Mouse (Mus musculus): ENCODE data around the gene Nav2.

Nav2 gene

DNA sequence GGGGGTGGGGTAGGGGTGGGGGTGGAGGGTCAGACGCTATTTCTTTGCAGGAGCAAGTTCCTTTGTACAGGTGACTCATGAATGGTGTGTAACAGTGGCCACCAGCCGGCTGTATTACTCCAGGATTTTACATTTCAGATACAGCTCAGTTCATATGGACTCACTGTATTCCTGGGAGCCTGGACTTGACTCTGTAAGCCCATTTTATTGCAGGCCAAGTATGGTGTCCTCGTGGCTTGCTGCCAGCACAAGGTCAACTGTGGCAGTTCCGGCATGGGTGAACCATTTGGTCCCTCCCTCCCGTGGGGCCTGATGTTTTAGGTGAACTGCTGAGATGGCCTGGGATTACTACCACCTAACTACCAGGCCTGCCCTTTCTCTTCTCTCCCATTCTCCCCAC, 629.8 kb downstream of the Nav2 start:
- no peak for DNase-seq

DNA sequence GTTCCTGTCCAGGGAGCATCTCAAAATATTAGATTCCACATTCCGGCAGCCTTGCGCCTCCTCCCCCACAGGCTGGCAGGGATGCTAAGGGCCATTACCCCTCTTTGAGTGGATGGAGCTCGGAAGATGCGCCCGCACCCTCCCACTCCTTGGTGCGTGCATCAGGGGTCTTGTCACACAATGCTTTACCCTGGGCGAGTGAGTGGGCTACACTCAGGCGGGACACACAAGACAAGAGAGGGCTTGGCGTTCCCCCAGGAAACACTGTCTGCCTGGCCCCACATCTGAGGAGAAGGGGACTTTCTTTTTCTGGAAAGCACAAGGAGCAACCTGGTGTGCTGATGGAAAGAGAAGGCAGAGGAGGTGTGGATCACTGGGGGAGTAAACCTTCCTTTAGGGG, 631.7 kb downstream of the Nav2 start:
- DNase-seq = no peak

DNA sequence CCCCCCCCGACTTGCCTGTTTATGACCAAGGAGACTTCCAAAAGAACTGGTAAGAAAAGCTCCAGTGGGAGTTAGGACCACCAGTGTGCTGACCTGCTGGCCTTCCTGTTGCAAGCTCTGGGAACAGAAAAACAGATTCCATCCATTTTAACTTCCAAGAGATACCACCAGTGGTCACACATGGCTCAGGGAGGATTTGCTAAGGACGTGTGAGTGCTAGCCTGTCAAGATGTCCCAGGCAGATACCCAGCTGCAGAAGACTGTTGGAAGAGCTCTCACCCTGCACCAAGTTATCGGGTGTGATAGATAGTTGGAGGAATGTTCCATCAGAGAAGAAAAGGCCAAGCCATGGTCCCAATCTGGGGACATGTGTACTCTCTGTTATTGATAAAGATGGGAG, 633.6 kb downstream of the Nav2 start:
- DNase-seq = no peak

DNA sequence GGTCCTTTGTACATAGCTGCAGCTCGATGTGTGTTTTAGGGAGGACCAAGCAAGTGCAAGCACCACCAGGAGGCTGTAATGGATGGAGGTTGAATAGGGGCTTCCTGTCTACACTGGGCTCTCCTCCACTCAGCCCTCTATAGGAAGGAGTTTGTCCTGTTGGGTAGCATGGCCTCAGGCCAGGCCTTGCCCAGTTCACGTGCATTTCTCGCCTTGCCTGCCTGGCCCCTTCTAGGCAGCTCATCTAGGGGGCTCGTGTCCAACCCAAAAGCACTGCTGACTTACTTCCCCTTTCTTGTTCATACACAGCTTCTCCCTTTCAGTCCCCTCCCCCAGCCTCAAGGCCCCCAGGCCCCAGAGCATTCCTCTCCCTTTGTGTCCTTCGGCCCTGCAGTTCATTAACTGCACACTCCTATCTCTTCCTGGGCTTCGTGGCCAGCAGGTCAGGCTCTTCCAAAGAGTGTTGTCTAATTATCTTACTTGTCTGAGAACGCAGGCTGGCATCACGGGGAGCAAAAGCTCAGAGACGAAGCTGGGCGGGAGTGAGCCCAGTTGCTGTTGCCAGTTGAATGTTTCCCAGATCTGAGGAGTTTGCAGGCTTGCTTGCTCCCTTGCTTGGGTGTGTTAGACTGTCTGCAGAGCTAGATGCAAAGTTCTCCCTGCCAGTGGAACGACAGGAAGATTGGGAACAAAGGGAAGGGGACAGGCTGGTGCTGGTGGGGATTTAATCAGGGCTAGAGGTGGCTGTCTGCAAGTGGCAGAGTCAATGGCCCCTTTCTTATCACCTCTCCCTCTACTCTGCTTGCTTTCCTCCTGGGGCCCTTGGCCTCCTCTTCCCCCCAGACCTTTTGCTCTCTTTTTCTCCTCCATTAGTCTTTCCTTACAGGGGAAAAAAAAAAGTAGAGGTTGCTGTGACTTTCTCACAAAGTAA, 636.5 kb downstream of the Nav2 start:
- no peak for DNase-seq

- no peak for DNase-seq
Observed at GRCm38 (mm10) chr7:49545706-49546097, 637.2 kb downstream of the Nav2 start.

GRCm38 (mm10) chr7:49548397-49548796, 639.9 kb downstream of the Nav2 start:
- no peak for DNase-seq

DNA sequence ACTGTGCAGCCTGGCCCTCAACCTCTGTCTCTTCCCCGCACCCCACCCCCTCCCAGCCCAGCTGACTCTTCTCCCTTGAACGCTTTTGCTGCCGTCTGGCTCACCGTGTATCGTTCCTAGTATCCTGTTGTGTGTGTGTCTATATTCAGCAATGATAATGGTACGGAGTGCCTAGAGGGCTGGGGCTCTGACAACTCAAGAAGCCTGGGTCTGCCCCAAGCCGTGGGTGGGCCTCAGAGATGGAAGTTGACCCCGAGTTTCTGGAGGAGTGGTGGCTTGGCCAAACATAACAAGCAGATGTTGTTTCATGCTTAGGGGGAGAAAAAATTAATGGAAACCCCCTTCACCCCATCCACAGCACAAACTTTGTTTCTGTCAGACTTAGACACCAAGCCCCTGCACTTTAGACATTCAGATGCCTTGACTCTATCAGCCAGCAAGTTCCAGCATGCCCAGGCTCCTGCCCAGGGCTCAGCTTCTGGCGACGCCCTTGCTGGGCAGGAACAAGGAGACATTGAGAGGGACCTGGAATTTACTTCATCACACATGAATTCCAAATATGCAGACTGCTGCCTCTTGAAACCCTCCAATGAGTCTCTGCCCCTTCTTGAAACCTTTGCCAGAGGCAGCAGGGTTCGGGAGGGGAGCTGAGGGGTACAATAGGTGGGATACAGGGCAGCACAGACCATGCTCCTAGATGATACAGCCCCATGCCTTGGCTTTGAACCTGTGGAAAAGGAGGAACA, 644.9 kb downstream of the Nav2 start:
- DNase-seq = no peak

DNA sequence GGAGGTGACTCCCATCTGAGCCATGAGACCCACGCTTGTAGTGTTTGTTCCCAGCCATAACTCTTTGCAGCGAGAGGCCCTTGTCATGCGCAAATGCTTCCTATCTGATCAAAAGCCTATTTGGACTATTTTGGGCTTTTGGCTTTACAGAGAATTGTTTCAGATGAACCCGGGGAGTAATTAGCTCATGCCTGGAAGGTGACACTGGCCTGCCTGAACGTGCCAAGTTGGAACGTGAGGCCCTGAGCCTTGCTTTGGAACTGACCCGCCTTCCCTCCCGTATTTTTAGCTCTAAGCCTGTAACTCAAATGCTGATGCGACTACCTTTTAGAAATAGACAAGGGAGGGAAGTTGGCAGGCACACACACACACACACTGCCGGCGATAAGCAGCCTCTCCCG, 649.7 kb downstream of the Nav2 start:
- DNase-seq = no peak

DNA sequence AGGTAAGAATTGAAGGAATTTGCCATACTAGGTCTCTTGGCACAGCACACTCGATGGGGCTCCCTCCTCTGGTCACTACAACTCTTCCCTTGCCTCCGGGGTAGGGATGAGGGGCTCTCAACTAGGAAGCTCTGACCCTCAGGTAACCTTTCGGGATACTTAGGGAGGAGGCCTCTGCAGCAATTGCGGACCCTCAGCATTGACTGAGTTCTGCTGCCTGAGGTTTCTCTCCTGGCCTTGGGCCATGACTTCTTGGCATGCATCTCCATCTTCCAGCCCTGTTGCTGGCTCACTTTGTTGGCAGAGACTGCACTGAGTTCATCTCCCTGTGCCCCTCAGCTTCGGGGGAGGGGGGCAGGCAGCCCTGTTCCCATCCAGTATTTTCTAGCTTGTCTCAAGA, 650.4 kb downstream of the Nav2 start:
- no peak for DNase-seq

DNA sequence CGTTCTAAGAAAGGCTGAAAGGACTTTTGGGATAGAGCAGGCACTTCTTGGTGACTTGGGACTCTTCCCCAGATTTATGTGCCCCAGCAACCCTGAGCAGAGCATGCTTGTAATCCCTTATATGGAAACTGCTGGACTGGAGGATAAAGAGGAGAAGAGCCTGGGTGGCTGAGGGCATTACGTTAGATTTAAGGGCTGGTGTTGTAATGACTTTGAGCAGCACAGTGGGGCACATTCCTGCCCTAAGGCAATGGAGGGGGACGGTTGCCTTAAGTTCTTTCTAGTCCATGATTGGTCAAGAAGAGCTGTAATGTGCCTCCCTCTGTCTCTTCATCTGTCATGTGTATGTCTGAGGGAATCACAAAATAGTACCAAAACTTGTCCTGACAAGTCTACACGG, 651.5 kb downstream of the Nav2 start:
- no peak for DNase-seq

DNA sequence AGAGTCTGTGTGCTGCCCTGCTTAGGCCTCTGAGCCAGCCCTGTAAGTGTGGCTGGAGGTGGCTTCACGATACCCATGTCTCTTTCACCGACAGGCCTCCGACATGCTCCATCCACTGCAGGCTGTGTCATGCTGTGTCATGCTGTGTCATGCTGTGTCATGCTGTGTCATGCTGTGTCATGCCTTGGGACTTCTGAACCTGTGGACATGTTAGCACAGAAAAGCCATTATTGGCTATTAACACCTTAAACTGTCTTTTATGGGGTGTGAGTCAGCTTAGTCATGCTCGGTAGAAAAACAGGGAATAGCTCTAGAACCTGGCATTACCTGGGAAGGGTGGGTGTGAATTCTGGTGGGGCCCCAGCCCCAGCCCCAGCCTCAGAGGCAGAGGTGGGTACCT, 653.9 kb downstream of the Nav2 start:
- no peak for DNase-seq

GRCm38 (mm10) chr7:49562851-49563250, 654.3 kb downstream of the Nav2 start:
- no peak for DNase-seq

DNA sequence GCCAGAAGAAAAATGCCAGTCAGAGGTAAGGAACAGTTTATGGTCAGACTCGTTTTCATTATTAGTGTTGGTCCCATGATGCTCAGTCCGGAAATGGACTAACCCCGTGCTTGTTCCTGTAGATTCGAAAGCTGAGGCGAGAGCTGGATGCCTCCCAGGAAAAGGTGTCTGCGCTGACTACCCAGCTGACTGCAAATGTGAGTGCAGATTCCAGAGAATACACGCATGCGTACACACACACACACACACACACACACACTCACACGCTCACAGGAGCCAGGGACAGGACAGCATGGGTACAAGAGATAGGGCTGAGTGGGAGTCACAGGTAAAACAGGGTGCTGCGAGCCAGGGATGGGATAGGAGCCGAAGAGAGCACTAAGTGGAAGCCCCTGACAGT, 656.6 kb downstream of the Nav2 start:
- DNase-seq = no peak

DNA sequence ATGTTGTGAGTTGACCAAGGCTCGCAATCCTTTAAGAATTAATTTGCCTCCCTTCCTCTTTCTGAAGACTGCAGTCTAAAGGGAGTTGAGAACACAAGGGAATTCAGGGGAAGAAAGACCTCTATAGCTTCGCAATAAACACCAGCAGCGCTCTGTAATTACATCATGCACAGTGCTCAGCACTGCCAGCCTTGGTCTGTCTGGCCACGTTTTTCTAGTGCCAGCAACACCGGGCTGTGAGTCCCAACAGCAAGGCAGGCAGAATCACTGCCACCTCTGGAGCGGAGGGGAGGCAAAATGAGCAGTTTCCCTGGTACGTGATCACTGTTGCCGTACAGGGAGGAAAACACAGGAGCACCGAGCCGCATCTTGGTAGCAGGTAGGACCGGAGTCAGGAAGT, 657.3 kb downstream of the Nav2 start:
- DNase-seq = no peak

- no peak for DNase-seq
Observed at GRCm38 (mm10) chr7:49567346-49568034, 659.0 kb downstream of the Nav2 start.

- DNase-seq = no peak
Observed at GRCm38 (mm10) chr7:49569646-49570045, 661.1 kb downstream of the Nav2 start.

GRCm38 (mm10) chr7:49571606-49572005, 663.1 kb downstream of the Nav2 start:
- no peak for DNase-seq

GRCm38 (mm10) chr7:49575226-49575625, 666.7 kb downstream of the Nav2 start:
- DNase-seq = no peak

DNA sequence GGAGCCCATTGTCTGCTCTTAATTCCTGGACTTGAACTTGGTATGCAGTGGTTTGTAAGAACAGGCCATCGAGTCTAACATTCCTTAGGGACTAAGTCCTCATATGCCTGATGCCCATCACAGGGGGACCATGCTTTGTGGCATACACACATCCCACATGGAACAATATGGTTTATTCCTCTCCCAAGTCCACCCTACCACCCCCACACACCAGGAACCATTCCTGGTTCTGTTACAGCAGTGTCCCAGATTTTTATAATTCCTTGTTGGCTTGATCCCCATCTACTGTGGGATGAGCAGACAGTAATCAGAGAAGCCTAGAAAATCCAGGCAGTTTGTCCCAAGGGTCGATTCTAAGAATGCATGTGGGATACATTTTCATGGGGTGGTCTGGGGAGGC, 668.6 kb downstream of the Nav2 start:
- no peak for DNase-seq

DNA sequence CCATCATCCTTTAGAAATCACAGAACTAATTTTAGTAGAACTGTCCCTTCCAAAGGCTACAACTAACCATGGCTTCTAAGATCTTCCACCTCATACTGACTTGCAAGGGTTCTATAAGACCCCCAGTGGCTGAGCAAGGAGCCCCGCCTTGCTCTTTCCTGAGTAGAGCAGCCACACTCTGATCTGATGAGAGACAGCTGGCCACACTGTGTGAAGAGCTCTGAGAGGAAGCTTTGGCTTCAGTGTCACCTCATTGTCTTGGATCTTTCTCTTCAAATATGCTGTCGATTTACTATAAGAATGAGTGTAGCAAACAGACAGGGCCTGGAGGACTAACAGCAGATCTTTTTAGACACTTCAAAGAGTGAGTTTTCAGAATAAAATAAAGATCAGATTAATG, 673.4 kb downstream of the Nav2 start:
- DNase-seq = no peak

DNA sequence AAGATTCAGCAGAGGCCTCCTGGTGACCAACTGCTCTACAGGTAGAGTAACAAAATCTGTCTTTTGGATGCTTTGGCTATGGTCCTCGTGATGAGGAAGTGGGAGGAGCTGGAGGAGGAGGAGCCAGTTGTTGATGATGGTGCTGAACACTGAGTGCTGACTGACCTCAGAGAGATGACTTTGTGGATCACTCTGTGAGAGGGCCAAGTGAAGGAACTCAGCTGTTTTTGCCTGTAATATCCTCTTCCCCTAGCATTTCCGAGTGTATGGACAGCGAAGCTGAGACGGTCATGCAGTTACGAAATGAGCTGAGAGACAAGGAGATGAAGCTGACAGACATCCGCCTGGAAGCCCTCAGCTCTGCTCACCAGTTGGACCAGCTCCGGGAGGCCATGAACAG, 674.0 kb downstream of the Nav2 start:
- no peak for DNase-seq

DNA sequence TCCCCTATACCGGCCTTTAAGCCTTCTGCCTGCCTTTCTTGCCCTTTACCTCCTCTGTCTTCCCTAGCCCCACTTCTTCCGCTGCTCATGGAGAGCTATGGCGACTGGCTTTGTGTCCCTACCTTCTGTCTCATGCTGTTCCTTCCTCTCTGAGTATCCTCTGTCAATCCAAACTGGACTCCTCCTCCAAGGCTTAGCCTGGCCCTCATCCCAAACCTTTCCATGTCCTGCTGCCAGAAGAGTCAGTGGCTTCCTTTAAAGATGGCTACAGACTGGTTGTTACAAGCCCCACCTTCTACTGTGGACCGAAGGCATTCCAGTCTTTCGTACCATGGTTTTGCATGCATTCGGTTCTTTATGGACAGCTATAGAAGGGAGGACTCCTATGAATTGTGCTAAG, 674.7 kb downstream of the Nav2 start:
- no peak for DNase-seq

DNA sequence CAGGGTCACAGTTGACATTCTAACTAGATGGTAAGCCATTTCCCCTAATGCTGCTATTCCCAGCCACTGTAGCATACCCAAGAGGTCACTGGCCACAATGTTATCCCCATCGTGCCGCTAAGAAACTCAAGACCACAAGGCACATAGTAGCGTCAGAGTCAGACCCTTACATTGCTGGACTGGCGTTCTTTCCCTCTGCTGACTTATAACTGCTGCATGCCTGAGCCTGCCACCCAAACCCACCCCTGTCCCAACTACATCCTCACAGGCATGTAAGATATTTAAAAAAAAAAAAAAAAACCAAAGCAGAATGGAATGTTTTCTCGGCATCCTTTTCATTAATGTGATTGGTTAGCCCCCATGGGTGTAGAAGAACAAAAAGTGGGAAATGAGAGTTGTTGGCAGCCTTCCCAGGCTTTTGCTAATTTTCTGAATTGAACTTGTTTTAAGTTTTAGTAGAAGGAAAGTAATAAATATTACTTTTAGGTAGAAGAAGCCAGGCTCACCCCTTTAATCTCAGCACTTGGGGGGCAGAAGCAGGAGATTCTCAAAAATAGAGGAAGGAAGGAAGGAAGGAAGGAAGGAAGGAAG, 678.1 kb downstream of the Nav2 start:
- no peak for DNase-seq
